Mouse (Mus musculus): Measurements from ENCODE around the gene Nsrp1.
"Not testable (repeated sequence)": the region's sequence is repeated elsewhere in the genome, so short reads cannot be mapped to it uniquely, and the experiment has no call there.

Nsrp1 gene

DNA sequence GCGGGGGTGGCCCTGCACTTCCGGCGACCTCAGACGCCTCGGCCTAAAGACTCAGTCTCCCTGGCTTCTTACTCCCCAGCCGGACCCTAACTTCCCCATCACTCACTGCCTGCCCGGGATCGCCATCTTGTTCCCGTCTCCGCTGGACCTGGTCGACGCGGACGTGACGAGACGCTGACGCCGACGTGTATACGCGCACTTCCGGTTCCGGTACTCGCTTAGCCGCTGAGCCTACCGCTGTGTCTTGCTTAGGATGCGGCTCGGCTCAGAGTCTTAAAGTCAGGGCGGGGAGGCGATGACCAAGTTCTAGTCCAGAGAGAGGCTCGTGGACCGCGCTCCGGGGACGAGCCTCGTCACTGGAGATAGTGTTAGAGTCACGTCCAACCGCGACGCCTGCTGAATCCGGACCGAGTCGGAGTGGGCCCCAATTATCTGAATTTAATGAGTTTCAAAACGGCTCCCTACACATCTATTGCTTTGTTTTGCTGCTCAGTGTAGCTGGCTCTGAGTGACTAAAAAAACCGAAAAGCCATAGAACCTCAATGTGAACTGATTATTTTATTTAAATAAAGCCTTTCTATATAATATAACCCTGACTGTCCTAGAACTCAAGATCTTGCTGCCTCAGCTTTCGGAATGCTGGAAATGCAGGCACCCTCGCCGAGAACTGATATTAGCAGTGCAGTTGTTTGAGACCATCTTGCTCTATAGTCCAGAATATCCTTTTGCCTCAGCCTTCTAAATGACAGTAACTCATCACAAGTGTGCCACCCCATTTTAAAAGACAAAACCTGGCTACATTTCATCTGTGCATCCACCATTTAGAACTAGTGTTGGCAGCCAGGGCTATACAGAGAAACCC lies at the start of gene Nsrp1:
Gene Nsrp1, minus strand, starts transcription at position 163 of the 862 bp plus-strand sequence.
- peak; percentile 91 for DNase-seq (ENCODE audit: low spot score)

DNA sequence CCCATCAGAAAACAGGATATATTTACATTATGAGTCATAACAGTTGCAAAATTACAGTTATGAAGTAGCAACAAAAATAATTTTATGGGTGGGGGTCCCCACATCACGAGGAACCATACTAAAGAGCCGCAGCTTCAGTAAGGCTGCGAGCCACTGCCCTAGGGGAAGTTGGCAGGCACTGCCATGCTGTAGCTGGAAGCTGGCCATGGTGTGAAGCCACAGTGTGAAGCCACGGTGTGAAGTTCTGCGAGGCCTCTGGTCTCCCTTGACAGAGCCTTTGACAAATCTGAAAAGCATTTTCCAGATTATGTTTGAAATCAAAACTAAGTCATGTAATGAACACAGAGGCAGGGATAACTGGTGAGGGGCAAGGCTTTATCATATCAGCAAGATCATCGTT lies 32.9 kb upstream of the Nsrp1 start:
- no peak for DNase-seq (ENCODE audit: low spot score)

- no peak for DNase-seq (ENCODE audit: low spot score)
Measured at GRCm38 (mm10) chr11:77108442-77108841, 30.2 kb upstream of the Nsrp1 start.

DNA sequence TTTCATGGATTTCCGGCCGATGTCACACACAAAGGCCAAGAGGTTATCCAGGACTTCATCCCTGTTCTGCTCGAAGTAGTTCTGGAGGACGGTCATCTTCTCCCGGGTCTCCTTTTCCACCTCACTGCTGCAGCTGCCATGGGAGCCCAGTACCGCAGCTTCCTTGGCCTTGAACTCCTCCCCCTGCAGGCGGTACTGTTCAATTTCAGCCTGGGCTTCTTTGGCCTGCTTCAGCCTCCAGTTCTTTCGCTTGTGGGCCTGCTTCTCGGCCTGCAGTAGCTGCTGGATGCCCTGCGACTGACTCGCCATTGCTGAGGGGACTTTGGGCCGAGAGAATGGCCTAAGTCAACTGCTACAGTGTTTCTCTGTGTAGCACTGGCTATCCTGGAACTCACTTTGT lies 29.6 kb upstream of the Nsrp1 start:
- not testable (repeated sequence) for DNase-seq (ENCODE audit: low spot score)

GRCm38 (mm10) chr11:77106961-77107360 lies 28.7 kb upstream of the Nsrp1 start:
- DNase-seq (ENCODE audit: low spot score) = no peak

DNA sequence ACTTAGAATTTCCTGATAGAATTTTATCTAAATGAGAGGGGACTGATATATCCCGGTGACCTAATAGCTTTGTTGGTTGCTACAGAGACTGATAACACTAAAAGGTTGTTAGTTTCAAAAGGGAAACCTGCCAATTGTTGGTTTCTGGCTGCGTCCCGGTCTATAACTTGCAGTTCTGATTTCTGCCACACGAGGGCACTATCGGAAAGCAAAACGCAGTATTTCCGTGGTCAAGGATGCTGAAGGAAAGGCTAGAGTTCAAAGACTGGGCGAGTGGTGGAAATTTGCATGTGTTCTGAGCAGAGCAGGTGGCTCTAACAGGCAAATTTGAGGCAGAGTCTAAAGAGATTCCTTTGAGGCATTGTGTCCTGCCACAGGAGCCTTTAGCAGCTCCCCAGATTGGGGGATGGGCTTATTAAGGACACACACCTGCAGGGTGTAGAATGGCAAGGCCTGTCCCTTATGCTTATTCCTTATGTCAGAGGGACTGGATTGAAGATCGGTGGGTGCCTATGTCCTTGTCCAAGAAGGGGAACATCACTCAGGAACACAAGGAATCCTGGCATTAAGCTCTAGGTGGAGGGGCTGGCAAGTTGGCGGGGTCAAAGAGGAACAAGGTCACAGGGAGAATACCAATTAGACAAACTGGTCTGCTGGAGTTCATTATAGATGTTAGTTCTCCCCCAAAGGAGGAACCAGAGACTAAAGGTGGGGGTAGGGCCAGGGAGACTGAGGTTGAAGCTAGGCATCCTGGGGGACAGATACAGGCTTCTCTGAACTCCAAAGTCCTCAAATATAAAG lies 22.1 kb upstream of the Nsrp1 start:
- peak; percentile 91 for DNase-seq (ENCODE audit: low spot score)

DNA sequence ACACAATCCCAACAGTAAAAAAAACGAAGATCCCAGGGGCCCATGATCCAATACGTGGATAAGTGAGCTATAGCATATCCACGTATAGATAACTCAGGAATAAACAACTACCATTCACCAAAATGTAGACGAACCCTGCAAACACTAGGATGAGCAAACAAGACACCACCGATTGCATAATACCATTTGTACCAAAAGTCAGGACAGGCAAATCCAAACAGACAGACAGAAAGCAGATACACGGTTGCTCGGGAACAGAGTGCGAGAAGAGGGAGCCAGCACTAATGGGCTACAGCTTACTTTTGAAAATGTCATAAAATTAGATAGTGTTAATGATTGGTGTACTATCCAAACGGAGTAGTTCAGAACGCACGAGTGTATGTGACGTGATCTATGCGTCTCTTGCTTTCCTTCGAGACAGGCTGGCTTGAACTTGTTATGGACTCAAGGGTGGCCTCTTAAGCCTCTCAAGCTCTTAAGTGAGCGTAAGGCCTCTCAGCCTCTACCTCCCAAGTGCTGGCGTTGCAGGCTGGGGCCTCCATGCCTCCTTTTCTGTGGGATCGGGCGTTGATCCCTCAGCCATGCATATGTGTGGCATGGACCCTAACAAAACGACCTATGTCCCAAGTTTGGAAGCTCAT lies 20.2 kb upstream of the Nsrp1 start:
- DNase-seq (ENCODE audit: low spot score) = no peak

DNA sequence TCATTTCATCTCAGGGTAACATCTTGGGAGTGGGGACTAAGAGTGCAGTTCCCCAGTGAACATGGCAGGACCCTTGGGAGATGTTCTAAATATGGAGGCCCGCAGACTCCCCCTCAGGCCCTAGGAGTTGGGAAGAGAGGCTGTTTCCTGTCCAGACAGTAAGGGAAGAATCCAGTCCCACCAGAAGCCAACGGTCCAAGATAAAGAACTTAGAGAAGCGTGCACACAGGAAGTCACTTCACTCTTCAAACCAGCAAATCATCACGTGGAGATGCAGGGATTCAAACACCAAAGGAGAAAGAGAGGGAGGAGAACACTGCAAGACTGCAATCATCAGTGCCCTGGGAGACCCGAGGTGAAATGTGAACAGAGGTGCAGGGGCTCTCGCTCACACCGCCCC lies 18.8 kb upstream of the Nsrp1 start:
- DNase-seq (ENCODE audit: low spot score) = no peak

- DNase-seq (ENCODE audit: low spot score) = no peak
Measured at GRCm38 (mm10) chr11:77096581-77096980, 18.3 kb upstream of the Nsrp1 start.

GRCm38 (mm10) chr11:77095206-77095605 lies 17.0 kb upstream of the Nsrp1 start:
- no peak for DNase-seq (ENCODE audit: low spot score)

GRCm38 (mm10) chr11:77094136-77094535 lies 15.9 kb upstream of the Nsrp1 start:
- DNase-seq (ENCODE audit: low spot score) = peak; percentile 35

DNA sequence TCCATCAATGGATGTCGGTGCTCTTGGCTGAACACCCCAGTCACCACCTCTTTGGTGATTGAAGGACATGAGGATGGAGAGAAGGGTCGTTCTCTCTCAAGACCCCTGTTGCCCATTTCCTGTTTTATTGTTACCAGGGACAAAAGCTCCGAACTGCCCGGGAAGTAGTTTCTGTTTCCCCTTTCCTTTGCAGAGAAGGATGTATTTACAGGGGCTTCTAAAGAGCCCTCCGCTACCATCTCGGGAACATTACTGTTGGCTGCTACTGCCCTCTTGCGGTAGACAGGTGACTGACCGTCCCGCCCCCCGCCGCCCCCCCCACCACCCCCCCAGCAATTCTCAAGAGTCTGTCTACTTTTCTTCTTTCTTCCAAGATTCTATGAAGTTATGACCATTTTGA lies 15.0 kb upstream of the Nsrp1 start:
- peak; percentile 71 for DNase-seq (ENCODE audit: low spot score)

GRCm38 (mm10) chr11:77089162-77089561 lies 10.9 kb upstream of the Nsrp1 start:
- DNase-seq (ENCODE audit: low spot score) = peak; percentile 3

- no peak for DNase-seq (ENCODE audit: low spot score)
Measured at GRCm38 (mm10) chr11:77087004-77087403, 8.8 kb upstream of the Nsrp1 start.

- no peak for DNase-seq (ENCODE audit: low spot score)
Measured at GRCm38 (mm10) chr11:77084001-77084682, 5.9 kb upstream of the Nsrp1 start.

DNA sequence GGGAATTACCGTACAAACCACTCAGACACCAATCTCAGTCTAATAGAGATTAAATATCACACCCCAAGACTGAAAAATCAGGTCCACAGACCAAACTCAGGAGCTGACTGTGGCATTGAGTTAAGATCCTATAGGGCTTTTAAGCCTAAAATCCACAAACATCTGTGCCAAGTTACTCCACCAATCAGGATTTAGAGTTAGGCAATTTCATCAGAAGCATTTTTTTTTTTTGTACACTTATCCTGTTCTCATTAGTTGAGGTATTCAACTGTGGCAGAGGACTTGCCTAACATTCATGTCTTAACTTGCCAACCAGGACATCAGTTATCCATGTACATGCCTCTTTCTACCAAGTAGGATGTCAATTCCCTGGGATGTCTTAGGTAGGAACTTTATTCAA lies 1.1 kb upstream of the Nsrp1 start:
- DNase-seq (ENCODE audit: low spot score) = no peak

DNA sequence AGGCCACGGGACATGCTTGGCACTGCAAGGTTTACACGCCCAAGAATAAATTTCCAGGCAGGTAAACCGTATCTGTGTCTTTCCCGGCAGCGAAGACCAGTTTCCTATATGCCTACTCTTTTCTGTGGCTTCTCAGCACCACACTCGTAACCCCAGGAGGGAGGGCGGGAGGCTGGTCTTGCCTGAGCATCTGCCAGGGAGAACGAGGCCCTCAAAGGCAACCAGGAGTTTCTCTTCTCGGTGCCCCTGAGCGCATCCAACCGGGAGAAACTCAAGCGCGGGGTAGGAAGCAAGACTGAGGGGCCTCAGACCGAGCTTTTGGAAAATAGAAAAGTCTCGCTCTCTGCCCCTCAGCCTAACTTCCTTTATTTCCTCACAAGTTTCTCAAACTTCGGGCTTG lies 443 bp downstream of the Nsrp1 start:
- peak; percentile 52 for DNase-seq (ENCODE audit: low spot score)

- not testable (repeated sequence) for DNase-seq (ENCODE audit: low spot score)
Measured at GRCm38 (mm10) chr11:77077331-77077730, 904 bp downstream of the Nsrp1 start.

DNA sequence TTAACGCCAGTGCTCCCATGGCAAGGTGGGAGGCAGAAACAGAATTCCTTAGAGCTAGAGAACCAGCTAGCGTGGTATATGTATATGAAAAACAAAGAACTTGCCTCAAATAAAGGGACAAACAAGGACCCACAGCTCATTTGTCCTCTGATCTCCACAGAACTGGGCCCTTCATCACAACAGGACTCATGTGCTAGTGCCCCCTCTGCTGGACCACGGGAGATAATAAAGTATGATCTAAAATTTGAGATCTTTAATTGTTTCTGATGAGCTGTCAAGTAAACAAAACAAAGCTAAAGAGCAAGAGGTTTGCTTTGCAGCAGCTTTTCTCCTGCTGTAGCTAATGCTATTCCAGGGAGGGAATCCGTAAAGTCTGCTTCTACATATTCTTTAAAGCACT lies 7.5 kb downstream of the Nsrp1 start:
- DNase-seq (ENCODE audit: low spot score) = no peak

DNA sequence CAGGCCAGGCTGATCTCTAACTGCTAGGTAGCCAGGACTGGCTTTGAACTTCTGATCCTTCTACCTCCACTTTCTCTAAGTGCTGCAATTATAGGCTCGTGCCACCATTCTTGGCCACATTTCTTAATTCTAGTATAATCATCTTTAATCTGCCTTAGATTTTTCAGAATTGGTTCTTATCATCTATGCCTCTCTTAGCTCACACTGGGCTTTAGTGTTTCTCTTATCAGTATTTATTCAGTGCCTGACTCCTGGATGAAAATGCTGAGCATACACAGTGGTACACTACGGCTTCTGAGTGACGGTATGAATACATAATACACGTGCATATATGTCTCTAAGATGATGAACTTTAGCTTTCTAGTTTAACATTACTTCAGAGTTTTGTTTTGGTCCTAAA lies 9.4 kb downstream of the Nsrp1 start:
- no peak for DNase-seq (ENCODE audit: low spot score)

GRCm38 (mm10) chr11:77063406-77063805 lies 14.8 kb downstream of the Nsrp1 start:
- DNase-seq (ENCODE audit: low spot score) = no peak

DNA sequence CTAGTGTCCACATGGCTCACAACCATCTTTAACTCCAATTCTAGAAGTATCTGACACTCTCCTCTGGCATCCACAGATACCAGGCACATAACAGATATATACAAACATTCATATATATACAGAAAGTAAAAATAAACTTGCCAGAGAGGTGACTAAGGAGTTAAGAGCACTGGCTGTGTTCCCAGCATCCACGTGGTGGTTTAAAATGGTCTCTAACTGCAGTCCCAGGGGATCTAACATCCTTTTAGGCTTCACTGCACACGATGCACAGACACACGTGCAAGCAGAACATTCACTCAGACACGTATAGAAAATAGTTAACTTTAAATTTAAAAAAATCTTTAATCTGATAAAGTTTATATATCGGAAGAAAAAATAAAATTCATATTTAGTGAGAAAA lies 16.3 kb downstream of the Nsrp1 start:
- no peak for DNase-seq (ENCODE audit: low spot score)
